Mouse (Mus musculus): ENCODE results near the gene Nectin4. TPM values are rescaled to one million over a fixed set of nuclear protein-coding genes. Genes with fewer than 3 reads are reported as not detected.

Nectin4 gene
- polyA plus RNA-seq, 1 experiment from 2014 or later: 3.1 TPM

DNA sequence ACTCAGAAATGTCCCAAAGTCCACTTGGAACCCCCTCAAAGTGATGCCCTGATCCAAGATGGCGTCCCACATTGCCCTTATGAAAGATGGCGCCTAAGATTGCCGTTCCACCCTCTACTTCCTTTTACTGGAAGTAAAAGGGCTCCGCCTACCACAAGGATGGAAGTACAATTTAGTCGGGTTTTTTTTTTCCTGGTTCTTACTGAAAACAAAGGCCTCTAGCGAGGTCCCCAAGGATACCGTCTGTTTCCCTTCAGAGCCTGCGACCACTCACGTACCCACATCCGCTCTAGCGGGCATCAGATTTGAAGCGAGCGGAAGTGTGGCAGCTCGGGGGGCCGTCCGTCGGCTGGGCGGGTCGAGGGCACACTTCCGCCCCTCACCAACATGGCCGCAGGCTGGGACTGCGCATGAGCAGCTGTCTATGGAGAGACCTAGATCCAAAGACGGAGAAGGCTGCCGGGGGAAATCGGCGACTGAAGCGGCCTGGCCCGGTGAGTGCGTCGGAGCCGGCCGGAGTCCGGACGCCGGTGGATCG, 41.1 kb downstream of the Nectin4 start, which contains the start of gene Usf1:
Usf1 (plus strand) TSS at position 367 of the 538 bp plus-strand sequence.
- Histone ChIP-seq H3K4me2 (ENCODE audit: low read depth, severe bottlenecking) (peak within 1 kb of the TSS; percentile 61), H3K9me3 (ENCODE audit: control insufficient read depth, low read length) (no peaks in the 10 kb centered on the region), H3K4me1 (ENCODE audit: control insufficient read depth, insufficient read depth, low read length) (peaks cover 3% of the 10 kb centered on the region; the same call in 1 of the 2 replicates), H3K36me3 (ENCODE audit: control insufficient read depth, insufficient read depth, low read length) (peaks cover 5% of the 10 kb centered on the region), H3K27ac (replicated peaks; ENCODE audit: low read depth, low read length) (peak within 1 kb of the TSS; percentile 82), H3K9ac (ENCODE audit: low read length) (peak within 1 kb of the TSS; percentile 98), H3K4me3 (ENCODE audit: low read depth, low read length) (peak within 1 kb of the TSS; percentile 94), H3K27me3 (ENCODE audit: control insufficient read depth, insufficient read depth, low read length) (no peaks in the 10 kb centered on the region)
- peak; percentile 96 for ATAC-seq (ENCODE audit: insufficient number of reproducible peaks, low FRiP score, low TSS enrichment, low read depth)
- peak; percentile 94 for DNase-seq (ENCODE audit: low spot score)
- under 1% methylated on average over 36 of the region's 36 CpGs for WGBS

DNA sequence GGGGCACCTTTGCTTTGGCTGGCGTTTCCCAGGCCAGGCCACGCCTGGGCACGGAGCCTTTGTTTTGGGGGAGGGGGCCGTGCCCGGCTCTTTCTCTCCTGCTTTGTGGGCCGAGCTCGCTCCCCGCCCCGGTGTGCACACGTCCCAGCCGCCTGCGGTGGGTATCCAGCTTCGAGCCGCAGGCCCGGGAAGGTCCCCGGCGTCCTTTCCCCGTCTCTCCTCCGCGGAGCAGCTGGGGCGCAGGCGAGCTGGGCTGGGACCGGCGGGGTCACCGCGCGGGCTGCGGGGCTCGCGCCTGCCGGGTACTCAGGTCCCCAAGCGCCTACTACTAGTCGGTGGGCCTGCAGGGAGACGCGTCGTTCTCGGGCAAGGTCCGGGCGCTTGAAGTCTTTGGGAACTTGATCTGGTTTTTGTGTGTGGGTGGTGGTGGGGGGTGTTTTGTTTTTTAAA, 41.6 kb downstream of the Nectin4 start:
- ATAC-seq (ENCODE audit: insufficient number of reproducible peaks, low FRiP score, low TSS enrichment, low read depth): peak; percentile 74
- Histone ChIP-seq H3K4me2 (ENCODE audit: low read depth, severe bottlenecking) (peak overlapping the region; percentile 61), H3K27me3 (ENCODE audit: control insufficient read depth, insufficient read depth, low read length) (no peaks in the 10 kb centered on the region), H3K27ac (replicated peaks; ENCODE audit: low read depth, low read length) (peak overlapping the region; percentile 82), H3K9me3 (ENCODE audit: control insufficient read depth, low read length) (no peaks in the 10 kb centered on the region), H3K4me3 (ENCODE audit: low read depth, low read length) (peak overlapping the region; percentile 94), H3K9ac (ENCODE audit: low read length) (peak overlapping the region; percentile 98), H3K36me3 (ENCODE audit: control insufficient read depth, insufficient read depth, low read length) (peaks cover 9% of the 10 kb centered on the region), H3K4me1 (ENCODE audit: control insufficient read depth, insufficient read depth, low read length) (peaks cover 3% of the 10 kb centered on the region; the same call in 1 of the 2 replicates)
- no peak for DNase-seq (ENCODE audit: low spot score)
- under 1% methylated on average over 35 of the region's 39 CpGs for WGBS

DNA sequence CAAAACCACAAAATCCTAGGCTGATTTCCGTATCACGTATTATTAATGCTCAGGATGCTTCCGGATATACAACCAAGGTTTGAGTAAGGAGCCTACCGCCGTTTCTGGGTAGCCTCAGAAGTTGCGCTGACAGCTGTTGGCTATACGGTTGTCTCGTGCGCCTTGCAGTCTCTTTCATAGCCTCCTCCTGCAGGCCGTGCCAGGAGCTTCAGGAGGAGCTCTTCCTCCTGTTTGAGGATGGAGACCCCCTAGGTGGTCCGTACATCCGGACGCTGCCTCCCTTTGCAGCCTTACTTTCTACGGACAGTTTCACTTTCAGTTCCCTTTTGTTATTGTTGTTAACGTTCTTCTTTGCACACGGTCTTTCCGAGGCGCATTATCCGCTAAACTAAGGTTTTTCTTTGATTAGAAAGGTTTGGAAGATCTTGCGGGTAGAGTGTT, 42.1 kb downstream of the Nectin4 start:
- 3% methylated on average over 20 of the region's 20 CpGs for WGBS

DNA sequence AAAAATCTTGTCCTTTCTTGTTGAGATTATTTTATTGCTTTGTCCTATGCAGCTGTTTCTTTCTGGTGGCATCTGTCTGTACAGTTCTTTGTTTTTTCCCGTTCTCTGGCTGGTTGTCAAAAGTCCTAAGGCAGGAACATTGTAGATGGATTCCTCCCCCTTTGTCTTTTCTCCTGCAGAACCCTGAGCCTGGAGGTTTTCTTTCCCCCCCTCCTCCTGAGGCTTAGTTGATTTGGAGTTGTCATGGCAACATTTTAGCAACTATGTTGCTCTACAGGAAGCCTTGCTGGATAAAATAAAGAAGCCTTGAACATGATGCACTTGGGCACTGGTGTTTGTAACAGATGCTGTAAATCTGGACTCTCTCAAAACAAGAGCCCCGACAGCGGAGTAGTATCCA, 42.5 kb downstream of the Nectin4 start:
- DNase-seq (ENCODE audit: low spot score): no peak
- Histone ChIP-seq H3K27me3 (ENCODE audit: control insufficient read depth, insufficient read depth, low read length) (no peaks in the 10 kb centered on the region), H3K4me1 (ENCODE audit: control insufficient read depth, insufficient read depth, low read length) (peaks cover 3% of the 10 kb centered on the region; the same call in 1 of the 2 replicates), H3K4me3 (ENCODE audit: low read depth, low read length) (peak overlapping the region; percentile 94), H3K36me3 (ENCODE audit: control insufficient read depth, insufficient read depth, low read length) (peaks cover 14% of the 10 kb centered on the region), H3K9me3 (ENCODE audit: control insufficient read depth, low read length) (no peaks in the 10 kb centered on the region), H3K27ac (replicated peaks; ENCODE audit: low read depth, low read length) (no peak overlapping the region), H3K4me2 (ENCODE audit: low read depth, severe bottlenecking) (peak overlapping the region; percentile 61), H3K9ac (ENCODE audit: low read length) (peak overlapping the region; percentile 98)
- 61% methylated on average over 3 of the region's 3 CpGs for WGBS
- ATAC-seq (ENCODE audit: insufficient number of reproducible peaks, low FRiP score, low TSS enrichment, low read depth): no peak

More for the DNA sequence above, 42.1 kb downstream of the Nectin4 start:
- Histone ChIP-seq H3K36me3 (ENCODE audit: control insufficient read depth, insufficient read depth, low read length) (peaks cover 14% of the 10 kb centered on the region), H3K9me3 (ENCODE audit: control insufficient read depth, low read length) (no peaks in the 10 kb centered on the region), H3K4me3 (ENCODE audit: low read depth, low read length) (peak overlapping the region; percentile 94), H3K27ac (replicated peaks; ENCODE audit: low read depth, low read length) (peak overlapping the region; percentile 82), H3K27me3 (ENCODE audit: control insufficient read depth, insufficient read depth, low read length) (no peaks in the 10 kb centered on the region), H3K4me1 (ENCODE audit: control insufficient read depth, insufficient read depth, low read length) (peaks cover 3% of the 10 kb centered on the region; the same call in 1 of the 2 replicates), H3K9ac (ENCODE audit: low read length) (peak overlapping the region; percentile 98), H3K4me2 (ENCODE audit: low read depth, severe bottlenecking) (peak overlapping the region; percentile 61)
- DNase-seq (ENCODE audit: low spot score) (peak; percentile 61), ATAC-seq (ENCODE audit: insufficient number of reproducible peaks, low FRiP score, low TSS enrichment, low read depth) (peak; percentile 37; the same call in 1 of the 2 replicates)

DNA sequence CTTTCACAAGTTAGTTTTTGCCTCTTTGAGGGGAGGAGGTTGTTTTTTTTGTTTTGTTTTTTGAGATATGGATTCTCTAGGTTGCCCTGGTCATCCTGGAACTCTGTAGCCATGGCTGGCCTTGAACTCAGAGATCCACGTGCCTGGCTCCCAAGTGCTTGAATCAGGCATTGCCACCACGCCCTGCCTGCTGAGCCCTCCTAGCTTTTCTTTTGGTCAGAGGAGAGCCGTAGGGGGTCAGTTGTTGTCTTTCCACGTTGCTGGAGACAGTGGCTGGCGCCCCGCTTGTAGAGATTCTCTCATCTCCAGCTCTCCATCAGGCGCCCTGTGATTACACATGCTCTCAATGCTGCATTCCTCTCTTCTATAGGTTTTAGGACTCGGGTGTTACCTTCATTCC, 43.7 kb downstream of the Nectin4 start:
- Histone ChIP-seq H3K36me3 (ENCODE audit: control insufficient read depth, insufficient read depth, low read length) (peaks cover 16% of the 10 kb centered on the region), H3K4me2 (ENCODE audit: low read depth, severe bottlenecking) (no peak overlapping the region), H3K27ac (replicated peaks; ENCODE audit: low read depth, low read length) (no peak overlapping the region), H3K9ac (ENCODE audit: low read length) (no peak overlapping the region), H3K4me1 (ENCODE audit: control insufficient read depth, insufficient read depth, low read length) (peaks cover 3% of the 10 kb centered on the region; the same call in 1 of the 2 replicates), H3K27me3 (ENCODE audit: control insufficient read depth, insufficient read depth, low read length) (no peaks in the 10 kb centered on the region), H3K9me3 (ENCODE audit: control insufficient read depth, low read length) (no peaks in the 10 kb centered on the region), H3K4me3 (ENCODE audit: low read depth, low read length) (no peak overlapping the region)
- DNase-seq (ENCODE audit: low spot score) (no peak), ATAC-seq (ENCODE audit: insufficient number of reproducible peaks, low FRiP score, low TSS enrichment, low read depth) (no peak)
- 83% methylated on average over 8 of the region's 8 CpGs for WGBS

DNA sequence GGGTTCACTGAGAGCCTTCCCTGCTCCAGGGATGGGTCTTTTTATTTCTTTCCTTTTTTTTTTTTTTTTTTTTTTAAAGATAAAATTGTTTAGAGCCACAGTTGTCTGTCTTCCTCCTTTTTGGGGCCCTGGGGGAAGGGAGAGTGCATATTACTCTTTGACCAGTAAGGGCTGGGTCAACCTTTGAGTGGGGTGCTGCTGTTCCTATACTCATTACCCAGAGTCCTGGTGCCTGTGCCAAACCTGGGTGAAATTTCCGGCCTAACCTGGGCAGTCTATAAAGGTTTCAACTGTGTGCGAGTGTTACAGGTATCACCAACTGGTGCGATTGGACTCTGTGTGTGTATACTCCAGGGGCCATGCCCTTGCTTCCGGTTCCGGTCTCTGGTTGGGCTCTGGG, 48.8 kb downstream of the Nectin4 start, which contains the start of gene Tstd1:
Tstd1 (plus strand) TSS at position 213 of the 400 bp plus-strand sequence.
- Histone ChIP-seq H3K27me3 (ENCODE audit: control insufficient read depth, insufficient read depth, low read length) (no peaks in the 10 kb centered on the region), H3K36me3 (ENCODE audit: control insufficient read depth, insufficient read depth, low read length) (peaks cover 21% of the 10 kb centered on the region), H3K27ac (replicated peaks; ENCODE audit: low read depth, low read length) (no peak within 1 kb of the TSS), H3K4me2 (ENCODE audit: low read depth, severe bottlenecking) (no peak within 1 kb of the TSS), H3K4me1 (ENCODE audit: control insufficient read depth, insufficient read depth, low read length) (no peaks in the 10 kb centered on the region), H3K4me3 (ENCODE audit: low read depth, low read length) (no peak within 1 kb of the TSS), H3K9me3 (ENCODE audit: control insufficient read depth, low read length) (no peaks in the 10 kb centered on the region), H3K9ac (ENCODE audit: low read length) (no peak within 1 kb of the TSS)
- DNase-seq (ENCODE audit: low spot score) (no peak), ATAC-seq (ENCODE audit: insufficient number of reproducible peaks, low FRiP score, low TSS enrichment, low read depth) (no peak)
- 95% methylated on average over 5 of the region's 5 CpGs for WGBS

DNA sequence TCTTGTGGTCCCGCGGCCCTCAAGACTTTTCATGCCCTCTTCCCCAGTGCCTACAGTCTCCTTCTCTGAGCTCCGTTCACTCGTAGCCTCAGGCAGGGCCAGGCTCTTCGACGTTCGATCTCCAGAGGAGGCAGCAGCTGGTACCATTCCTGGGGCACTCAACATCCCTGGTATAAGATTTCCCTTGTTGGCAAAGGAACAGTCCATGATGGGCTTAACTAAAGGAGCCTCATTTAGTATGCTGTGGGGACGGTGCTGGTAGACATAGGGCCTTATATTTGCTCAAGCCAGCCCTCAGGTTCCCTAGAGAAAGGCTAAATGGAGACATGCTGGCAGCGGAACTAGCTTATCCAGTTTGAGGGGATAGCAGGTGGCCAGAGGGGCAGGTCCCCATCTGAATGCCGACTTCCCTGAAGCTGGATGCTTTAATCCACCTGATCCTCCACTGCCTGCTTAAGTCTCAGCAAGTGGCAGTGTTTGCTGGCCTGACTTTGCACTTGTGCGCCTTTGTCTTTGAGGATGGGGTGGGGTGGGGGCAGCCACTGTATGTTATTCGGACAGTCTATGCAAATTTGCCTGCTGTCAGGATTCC, 49.5 kb downstream of the Nectin4 start:
- Histone ChIP-seq H3K27ac (replicated peaks; ENCODE audit: low read depth, low read length) (no peak overlapping the region), H3K4me2 (ENCODE audit: low read depth, severe bottlenecking) (no peak overlapping the region), H3K4me1 (ENCODE audit: control insufficient read depth, insufficient read depth, low read length) (no peaks in the 10 kb centered on the region), H3K36me3 (ENCODE audit: control insufficient read depth, insufficient read depth, low read length) (peaks cover 21% of the 10 kb centered on the region), H3K4me3 (ENCODE audit: low read depth, low read length) (no peak overlapping the region), H3K9ac (ENCODE audit: low read length) (no peak overlapping the region), H3K9me3 (ENCODE audit: control insufficient read depth, low read length) (no peaks in the 10 kb centered on the region), H3K27me3 (ENCODE audit: control insufficient read depth, insufficient read depth, low read length) (no peaks in the 10 kb centered on the region)
- ATAC-seq (ENCODE audit: insufficient number of reproducible peaks, low FRiP score, low TSS enrichment, low read depth) (no peak), DNase-seq (ENCODE audit: low spot score) (no peak)
- 73% methylated on average over 12 of the region's 12 CpGs for WGBS

DNA sequence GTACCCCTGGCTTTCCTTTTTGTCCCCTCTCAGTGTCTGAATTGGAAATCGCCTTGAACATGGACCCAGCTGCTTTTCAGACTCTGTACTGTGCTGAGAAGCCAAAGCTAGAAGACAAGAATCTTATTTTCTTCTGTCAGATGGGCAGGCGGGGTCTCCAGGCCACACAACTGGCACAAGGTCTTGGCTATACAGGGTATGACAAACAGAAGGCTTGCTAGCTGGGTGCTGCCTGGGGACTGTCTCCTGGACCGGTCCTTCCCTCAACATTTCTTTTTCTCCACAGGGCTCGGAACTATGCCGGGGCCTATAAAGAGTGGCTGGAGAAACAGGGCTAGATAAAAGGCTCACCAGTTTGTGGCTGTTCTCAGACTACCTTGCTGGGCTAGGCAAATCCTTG, 50.0 kb downstream of the Nectin4 start:
- H3K9ac ChIP-seq (ENCODE audit: low read length): no peak overlapping the region
- no peak overlapping the region for H3K27ac ChIP-seq (replicated peaks; ENCODE audit: low read depth, low read length)
- no peak overlapping the region for H3K4me3 ChIP-seq (ENCODE audit: low read depth, low read length)
- H3K9me3 ChIP-seq (ENCODE audit: control insufficient read depth, low read length): no peaks in the 10 kb centered on the region
- H3K36me3 ChIP-seq (ENCODE audit: control insufficient read depth, insufficient read depth, low read length): peaks cover 21% of the 10 kb centered on the region
- WGBS: 89% methylated on average over 5 of the region's 5 CpGs
- H3K4me1 ChIP-seq (ENCODE audit: control insufficient read depth, insufficient read depth, low read length): no peaks in the 10 kb centered on the region
- no peaks in the 10 kb centered on the region for H3K27me3 ChIP-seq (ENCODE audit: control insufficient read depth, insufficient read depth, low read length)
- no peak for ATAC-seq (ENCODE audit: insufficient number of reproducible peaks, low FRiP score, low TSS enrichment, low read depth)
- no peak overlapping the region for H3K4me2 ChIP-seq (ENCODE audit: low read depth, severe bottlenecking)
- DNase-seq (ENCODE audit: low spot score): no peak

All from limb, embryonic 11.5 days (tissue).